Mouse (Mus musculus): ENCODE results near the gene Ddx1. TPM values are rescaled to one million over a fixed set of nuclear protein-coding genes. Genes with fewer than 3 reads are reported as not detected.

Ddx1 gene
- polyA plus RNA-seq (2015; fragmentation: Nextera tagmentation; extraction: Ambion mirVana), result 83.0 and 91.9 TPM in 2 replicates

DNA sequence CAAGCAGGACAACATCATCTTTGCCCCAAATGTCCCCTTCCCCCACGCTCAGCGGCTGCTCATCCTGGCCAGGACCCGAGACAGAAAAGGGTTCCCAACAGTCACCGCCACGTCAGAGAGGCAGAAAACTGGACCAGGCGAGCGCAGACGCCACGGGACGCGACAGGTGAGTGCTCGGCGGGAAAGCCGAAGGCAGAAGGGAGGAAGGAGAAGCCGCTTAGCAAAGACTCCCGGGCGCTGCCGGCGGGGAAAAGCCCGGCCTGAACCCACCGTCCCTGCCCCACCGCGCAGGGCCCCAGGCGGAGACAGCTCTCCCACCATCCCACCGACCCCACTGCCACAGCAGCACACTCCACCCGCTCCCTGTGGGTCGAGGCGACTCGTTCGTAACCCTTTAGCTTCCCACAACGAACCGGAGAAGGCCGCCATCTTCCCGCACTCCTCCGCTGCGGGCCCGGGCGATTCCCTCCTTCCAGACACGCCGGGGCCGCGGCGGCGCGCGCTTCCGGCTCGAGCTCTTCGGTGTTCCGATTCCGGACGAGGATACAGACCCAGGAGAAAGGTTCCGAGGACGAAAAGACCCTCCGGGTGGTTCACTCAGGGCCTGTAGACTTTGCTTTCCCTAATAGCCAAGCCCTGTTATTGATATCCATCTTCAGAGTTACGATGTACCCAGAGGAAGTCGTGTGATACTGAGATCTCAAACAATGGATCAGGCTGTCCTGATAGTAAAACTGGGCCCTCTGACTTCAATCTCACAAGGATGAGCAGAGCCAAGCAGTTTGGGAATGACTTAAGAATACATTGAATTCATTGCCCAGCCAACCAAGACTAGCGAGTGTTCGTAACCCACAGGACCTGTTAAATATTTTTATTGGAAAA lies at the start of gene Ddx1:
TSS of gene Ddx1 (minus strand) at position 523 of the 882 bp plus-strand sequence.
- Histone ChIP-seq H3K27ac (replicated peaks) (peak within 1 kb of the TSS; percentile 80), H3K9me3 (no peaks in the 10 kb centered on the region), H3K4me3 (peak within 1 kb of the TSS; percentile 85), H3K27me3 (replicated peaks) (no peaks in the 10 kb centered on the region), H3K4me1 (peaks cover 16% of the 10 kb centered on the region), H3K36me3 (peaks cover 17% of the 10 kb centered on the region), H3K4me2 (peak within 1 kb of the TSS; percentile 72), H3K9ac (peak within 1 kb of the TSS; percentile 95)
- WGBS, result 3% methylated on average over 59 of the region's 59 CpGs
- ATAC-seq (ENCODE audit: extremely low read depth, insufficient number of reproducible peaks, low FRiP score, low TSS enrichment), result peak; percentile 63; the same call in 1 of the 2 replicates

DNA sequence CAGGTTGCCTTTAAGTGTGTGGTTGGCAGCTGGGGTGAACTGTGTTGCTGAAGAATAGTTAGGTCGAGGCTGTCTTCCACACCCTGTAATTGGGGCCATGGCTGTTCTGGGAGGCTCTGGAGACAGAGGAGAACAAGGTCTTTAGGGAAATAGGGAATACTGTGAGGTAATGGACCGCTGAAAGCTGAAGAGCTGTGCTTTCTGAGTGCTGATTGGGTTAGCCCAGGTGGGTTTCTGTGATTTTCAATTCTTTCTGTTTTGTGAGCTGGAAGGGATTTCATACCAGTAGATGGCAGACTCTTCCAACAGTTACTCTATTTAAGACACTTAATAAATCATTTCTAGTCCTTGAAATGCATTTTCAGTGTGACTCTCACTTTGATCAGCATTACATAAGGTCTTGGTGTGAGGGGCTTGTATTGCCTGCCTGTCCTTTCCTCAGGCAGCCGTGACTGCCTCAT lies 44.4 kb upstream of the Ddx1 start:
- WGBS, result 73% methylated on average over 3 of the region's 3 CpGs

DNA sequence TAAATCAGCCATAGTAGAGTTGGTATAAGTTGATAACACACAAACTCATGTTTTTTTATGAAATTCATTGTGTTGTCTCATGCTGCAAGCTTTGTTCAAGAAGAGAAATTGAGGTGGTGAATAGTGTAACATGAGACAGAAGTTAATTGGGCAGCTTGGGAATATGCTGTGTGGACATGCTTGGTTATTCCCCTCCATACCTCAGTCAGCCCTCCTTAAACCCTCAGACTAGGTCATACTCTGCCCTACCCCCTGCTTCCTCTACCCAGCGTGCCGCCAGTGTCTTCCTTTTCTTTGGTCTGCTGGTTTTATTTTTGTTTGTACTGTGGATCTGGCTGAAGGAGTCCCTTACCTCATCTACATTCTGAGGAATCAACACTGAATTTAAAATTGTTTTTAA lies 42.4 kb upstream of the Ddx1 start:
- H3K4me3 ChIP-seq, result no peak overlapping the region
- no peak for ATAC-seq (ENCODE audit: extremely low read depth, insufficient number of reproducible peaks, low FRiP score, low TSS enrichment)
- no peaks in the 10 kb centered on the region for H3K9me3 ChIP-seq
- no peaks in the 10 kb centered on the region for H3K27me3 ChIP-seq (replicated peaks)
- no peak overlapping the region for H3K4me2 ChIP-seq
- H3K4me1 ChIP-seq, result 0 out of 2 replicates have a peak, but pooled peaks cover 3% of the 10 kb centered on the region
- no peak overlapping the region for H3K9ac ChIP-seq
- H3K36me3 ChIP-seq, result peaks cover 25% of the 10 kb centered on the region
- H3K27ac ChIP-seq (replicated peaks), result no peak overlapping the region
- 92% methylated on average over 2 of the region's 2 CpGs for WGBS

More for the DNA sequence above, 44.4 kb upstream of the Ddx1 start:
- no peak overlapping the region for H3K27ac ChIP-seq (replicated peaks)
- ATAC-seq (ENCODE audit: extremely low read depth, insufficient number of reproducible peaks, low FRiP score, low TSS enrichment), result no peak
- H3K9ac ChIP-seq, result no peak overlapping the region
- H3K36me3 ChIP-seq, result peaks cover 20% of the 10 kb centered on the region
- H3K4me2 ChIP-seq, result no peak overlapping the region
- H3K9me3 ChIP-seq, result no peaks in the 10 kb centered on the region
- no peak overlapping the region for H3K4me3 ChIP-seq
- H3K27me3 ChIP-seq (replicated peaks), result no peaks in the 10 kb centered on the region
- 0 out of 2 replicates have a peak, but pooled peaks cover 3% of the 10 kb centered on the region for H3K4me1 ChIP-seq

DNA sequence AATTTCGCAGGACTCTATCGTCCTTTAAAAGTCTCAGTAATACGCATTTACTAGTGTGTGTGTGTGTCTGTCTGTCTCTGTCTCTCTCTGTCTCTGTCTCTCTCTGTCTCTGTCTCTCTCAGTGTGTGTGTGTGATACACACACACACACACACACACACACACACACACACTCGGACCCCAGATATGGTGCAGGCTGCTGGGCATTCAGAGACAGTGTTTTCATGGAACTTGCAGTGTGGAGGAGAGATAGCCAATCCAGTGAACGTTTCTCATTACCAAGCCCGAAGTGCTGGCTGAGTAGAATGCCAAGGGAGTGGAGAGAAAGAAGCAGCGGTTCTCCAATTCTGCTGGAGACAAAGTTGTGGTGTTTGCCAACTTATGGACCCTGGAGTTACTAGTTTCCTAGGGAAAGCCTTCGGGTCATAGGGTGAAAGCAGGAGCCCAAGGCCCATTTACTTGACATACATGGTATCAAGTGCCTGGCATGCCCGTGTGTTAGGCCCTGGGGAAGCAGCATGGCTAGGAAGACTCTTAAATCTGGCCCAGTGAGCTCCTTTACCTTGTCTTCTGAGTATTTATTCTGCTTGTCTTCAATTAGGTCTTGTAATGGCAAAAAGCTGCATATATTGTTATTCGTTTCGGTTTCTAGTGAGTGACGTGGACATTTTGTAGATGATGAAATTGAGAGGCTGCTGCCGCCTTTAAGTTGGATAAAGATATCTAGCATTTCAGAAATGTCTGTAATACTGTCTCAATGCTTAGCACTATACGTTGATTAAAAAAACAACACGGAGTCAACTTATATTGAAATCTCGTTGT lies 20.8 kb upstream of the Ddx1 start:
- Histone ChIP-seq H3K4me2 (peak overlapping the region; percentile 91), H3K27me3 (replicated peaks) (no peaks in the 10 kb centered on the region), H3K27ac (replicated peaks) (no peak overlapping the region), H3K9ac (peak overlapping the region; percentile 93), H3K36me3 (peaks cover 15% of the 10 kb centered on the region), H3K9me3 (no peaks in the 10 kb centered on the region), H3K4me1 (peaks cover 12% of the 10 kb centered on the region), H3K4me3 (peak overlapping the region; percentile 98)
- ATAC-seq (ENCODE audit: extremely low read depth, insufficient number of reproducible peaks, low FRiP score, low TSS enrichment), result no peak
- 38% methylated on average over 16 of the region's 16 CpGs for WGBS

DNA sequence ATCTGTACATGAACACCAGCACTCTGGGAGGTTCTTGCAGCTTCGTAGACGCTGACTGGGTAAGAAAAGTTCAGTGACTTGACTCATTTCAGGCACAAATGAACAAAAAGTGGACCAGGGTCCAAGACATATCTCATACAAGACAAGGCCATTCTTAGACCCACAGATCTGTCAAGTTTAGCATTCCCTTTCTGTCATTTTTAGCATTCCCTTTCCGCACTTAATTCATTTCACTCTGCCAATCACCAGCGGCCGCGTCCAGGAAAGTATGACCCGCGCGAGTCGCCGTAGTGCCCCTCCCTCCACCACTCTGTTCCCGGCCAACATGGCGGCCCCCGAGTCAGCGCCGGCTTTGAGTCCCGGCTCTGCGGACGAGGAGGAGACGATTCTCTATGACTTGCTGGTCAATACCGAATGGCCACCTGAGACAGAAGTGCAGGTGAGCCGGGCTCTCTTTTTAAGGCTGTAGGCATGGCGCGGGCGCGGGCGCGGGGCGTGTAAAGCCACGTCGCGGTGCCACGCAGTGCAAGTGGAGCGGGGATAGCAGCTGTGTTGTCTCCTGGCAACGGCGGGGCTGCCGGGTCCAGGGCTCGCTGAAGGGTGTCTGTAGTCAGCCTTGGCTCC lies 19.9 kb upstream of the Ddx1 start, which contains the start of gene Nbas:
TSS of gene Nbas (plus strand) at position 308 of the 624 bp plus-strand sequence.
- peak within 1 kb of the TSS; percentile 93 for H3K9ac ChIP-seq
- WGBS, result 4% methylated on average over 38 of the region's 38 CpGs
- peak within 1 kb of the TSS; percentile 98 for H3K4me3 ChIP-seq
- H3K9me3 ChIP-seq, result no peaks in the 10 kb centered on the region
- no peak within 1 kb of the TSS for H3K27ac ChIP-seq (replicated peaks)
- ATAC-seq (ENCODE audit: extremely low read depth, insufficient number of reproducible peaks, low FRiP score, low TSS enrichment), result peak; percentile 70; the same call in 1 of the 2 replicates
- peak within 1 kb of the TSS; percentile 91 for H3K4me2 ChIP-seq
- peaks cover 7% of the 10 kb centered on the region for H3K36me3 ChIP-seq
- no peaks in the 10 kb centered on the region for H3K27me3 ChIP-seq (replicated peaks)
- peaks cover 12% of the 10 kb centered on the region for H3K4me1 ChIP-seq

DNA sequence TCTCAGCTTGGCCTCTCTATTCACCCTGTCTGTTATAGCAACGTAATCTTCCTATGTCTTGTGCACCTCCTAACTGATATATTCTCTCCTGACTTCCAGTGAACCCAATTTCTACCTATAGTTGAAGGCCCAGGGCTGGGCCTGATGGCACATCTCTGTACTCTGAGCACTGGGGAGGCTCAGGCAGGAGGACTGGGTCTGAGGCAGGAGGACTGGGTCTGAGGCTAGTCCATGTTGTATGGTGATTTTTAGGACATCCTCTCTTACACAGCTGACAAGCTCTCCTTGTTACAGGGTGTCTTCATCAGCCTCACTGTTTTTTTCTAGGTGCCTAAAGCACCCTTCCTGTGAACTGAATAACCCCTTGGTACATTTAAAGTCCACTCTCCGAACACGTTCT lies 19.4 kb upstream of the Ddx1 start:
- Histone ChIP-seq H3K9ac (peak overlapping the region; percentile 17; the same call in 1 of the 2 replicates), H3K27ac (replicated peaks) (no peak overlapping the region), H3K9me3 (no peaks in the 10 kb centered on the region), H3K4me1 (peaks cover 12% of the 10 kb centered on the region), H3K27me3 (replicated peaks) (no peaks in the 10 kb centered on the region), H3K4me2 (peak overlapping the region; percentile 91), H3K4me3 (peak overlapping the region; percentile 98), H3K36me3 (0 out of 2 replicates have a peak, but pooled peaks cover 2% of the 10 kb centered on the region)
- 49% methylated on average over 3 of the region's 3 CpGs for WGBS
- ATAC-seq (ENCODE audit: extremely low read depth, insufficient number of reproducible peaks, low FRiP score, low TSS enrichment), result no peak

DNA sequence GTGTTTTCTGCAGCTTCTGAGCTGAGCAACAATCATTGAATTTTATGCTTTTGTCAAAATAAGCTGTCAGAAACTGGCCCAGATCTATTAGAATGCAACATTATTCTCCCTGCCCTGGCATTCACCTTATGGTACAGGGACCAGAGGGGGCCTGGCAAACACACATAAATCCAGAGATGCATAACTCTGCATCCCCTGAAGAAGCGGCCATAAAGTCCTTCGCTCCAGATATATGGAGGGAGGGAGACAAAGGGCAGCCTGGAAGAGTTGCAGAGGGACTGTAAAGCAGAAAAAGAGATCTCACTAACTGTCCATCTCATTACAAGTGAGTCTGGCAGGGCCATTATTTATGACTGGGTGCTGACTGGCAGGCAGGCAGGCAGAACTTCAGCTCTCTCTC lies 6.7 kb upstream of the Ddx1 start:
- Histone ChIP-seq H3K9ac (no peak overlapping the region), H3K4me3 (no peak overlapping the region), H3K4me2 (no peak overlapping the region), H3K36me3 (no peaks in the 10 kb centered on the region), H3K27me3 (replicated peaks) (no peaks in the 10 kb centered on the region), H3K9me3 (no peaks in the 10 kb centered on the region), H3K4me1 (peaks cover 17% of the 10 kb centered on the region), H3K27ac (replicated peaks) (no peak overlapping the region)
- 68% methylated on average over 2 of the region's 2 CpGs for WGBS
- ATAC-seq (ENCODE audit: extremely low read depth, insufficient number of reproducible peaks, low FRiP score, low TSS enrichment), result no peak

DNA sequence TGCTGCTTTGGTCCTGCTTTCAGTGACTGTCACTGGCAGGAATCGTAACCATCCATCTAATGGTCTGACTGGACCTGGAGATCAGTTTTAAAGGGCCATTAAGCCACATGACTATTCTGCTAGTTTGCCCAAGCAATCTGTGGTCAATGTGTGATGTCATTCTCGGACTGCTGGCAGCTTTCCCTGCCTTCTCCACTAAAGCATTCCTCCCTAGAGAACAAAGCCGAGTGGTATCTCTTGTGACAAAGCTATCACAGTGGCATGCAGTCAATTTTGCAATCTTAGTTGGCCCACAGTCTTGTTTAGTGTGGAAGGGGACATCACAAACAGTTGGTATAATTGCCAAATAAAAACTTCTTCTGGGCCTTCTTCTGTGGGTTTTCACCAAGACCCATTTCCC lies 6.1 kb upstream of the Ddx1 start:
- Histone ChIP-seq H3K4me3 (no peak overlapping the region), H3K9ac (no peak overlapping the region), H3K36me3 (no peaks in the 10 kb centered on the region), H3K4me1 (peaks cover 17% of the 10 kb centered on the region), H3K27ac (replicated peaks) (peak overlapping the region; percentile 6; the same call in 1 of the 2 replicates), H3K27me3 (replicated peaks) (no peaks in the 10 kb centered on the region), H3K9me3 (no peaks in the 10 kb centered on the region), H3K4me2 (peak overlapping the region; percentile 30; the same call in 1 of the 2 replicates)
- 14% methylated on average over 3 of the region's 3 CpGs for WGBS
- ATAC-seq (ENCODE audit: extremely low read depth, insufficient number of reproducible peaks, low FRiP score, low TSS enrichment), result no peak

DNA sequence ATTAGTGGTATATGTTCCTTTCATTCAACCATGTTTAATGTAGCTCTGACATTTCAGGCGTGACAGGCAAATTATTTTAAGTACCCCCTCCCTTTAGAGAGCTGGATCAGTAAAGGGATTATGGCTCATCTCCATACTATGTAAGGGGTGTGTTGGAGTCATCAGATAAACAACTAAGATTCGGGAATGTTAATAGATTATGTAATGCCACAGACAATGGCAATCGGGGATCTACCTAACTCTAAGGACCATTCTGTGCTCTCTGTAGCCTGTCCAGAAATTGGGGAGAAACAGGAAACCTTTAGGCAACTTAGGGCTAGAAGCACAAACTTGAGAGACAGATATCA lies 533 bp upstream of the Ddx1 start:
- Histone ChIP-seq H3K9ac (peak overlapping the region; percentile 95), H3K4me1 (peaks cover 17% of the 10 kb centered on the region), H3K4me3 (peak overlapping the region; percentile 85), H3K36me3 (peaks cover 11% of the 10 kb centered on the region), H3K27me3 (replicated peaks) (no peaks in the 10 kb centered on the region), H3K4me2 (peak overlapping the region; percentile 72), H3K9me3 (no peaks in the 10 kb centered on the region), H3K27ac (replicated peaks) (no peak overlapping the region)
- 85% methylated on average over 3 of the region's 3 CpGs for WGBS
- no peak for ATAC-seq (ENCODE audit: extremely low read depth, insufficient number of reproducible peaks, low FRiP score, low TSS enrichment)

DNA sequence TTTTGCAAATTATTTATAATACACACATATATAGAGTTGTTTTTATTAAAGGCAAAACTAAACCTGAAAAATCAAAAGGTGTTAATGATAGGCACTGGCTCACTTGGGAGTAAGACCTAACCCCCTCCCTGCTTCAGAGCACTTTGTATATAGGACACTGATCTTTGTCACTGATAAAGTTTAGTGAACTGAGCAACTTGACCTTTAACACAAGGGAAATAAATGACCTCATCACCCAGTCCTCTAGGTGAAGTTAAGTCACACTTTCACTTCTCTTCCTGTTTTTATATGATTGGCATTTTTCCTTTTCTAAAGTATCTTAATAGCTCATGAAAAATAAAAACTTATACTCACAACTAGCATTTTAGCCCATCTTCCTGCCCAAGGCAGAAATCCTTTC lies 6.6 kb downstream of the Ddx1 start:
- Histone ChIP-seq H3K9me3 (no peaks in the 10 kb centered on the region), H3K4me3 (no peak overlapping the region), H3K4me1 (peaks cover 4% of the 10 kb centered on the region; the same call in 1 of the 2 replicates), H3K27me3 (replicated peaks) (no peaks in the 10 kb centered on the region), H3K36me3 (peaks cover 74% of the 10 kb centered on the region), H3K9ac (no peak overlapping the region), H3K27ac (replicated peaks) (no peak overlapping the region), H3K4me2 (no peak overlapping the region)
- no peak for ATAC-seq (ENCODE audit: extremely low read depth, insufficient number of reproducible peaks, low FRiP score, low TSS enrichment)

DNA sequence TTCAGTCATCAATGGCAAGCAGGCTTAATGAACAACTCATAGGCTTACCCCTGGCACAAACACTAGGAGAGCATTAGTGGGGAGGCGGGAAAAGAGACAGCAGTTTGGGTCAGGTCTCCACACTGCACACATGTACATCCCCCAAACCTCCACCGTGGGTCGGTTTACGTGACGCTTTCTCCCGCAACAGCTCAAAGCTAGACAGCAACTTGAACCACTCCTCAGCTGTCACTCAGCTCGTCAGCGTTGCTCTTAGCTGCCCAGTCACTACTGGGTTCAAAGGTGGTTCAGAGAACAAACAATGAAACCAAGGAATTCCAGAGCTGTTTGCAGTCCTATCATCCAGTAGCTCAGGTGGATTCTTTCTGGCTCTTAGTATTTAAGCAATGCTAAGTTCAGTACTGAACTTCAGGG lies 30.9 kb downstream of the Ddx1 start:
- Histone ChIP-seq H3K9ac (no peak overlapping the region), H3K27ac (replicated peaks) (0 out of 2 replicates have a peak overlapping the region, but pooled peaks have one; percentile 20), H3K27me3 (replicated peaks) (no peaks in the 10 kb centered on the region), H3K4me3 (no peak overlapping the region), H3K4me1 (peaks cover 28% of the 10 kb centered on the region), H3K36me3 (peaks cover 41% of the 10 kb centered on the region), H3K4me2 (no peak overlapping the region), H3K9me3 (no peaks in the 10 kb centered on the region)
- ATAC-seq (ENCODE audit: extremely low read depth, insufficient number of reproducible peaks, low FRiP score, low TSS enrichment), result no peak
- 56% methylated on average over 8 of the region's 8 CpGs for whole genome bisulfite sequencing

Data from heart, embryonic 13.5 days (tissue).